Mouse (Mus musculus): ENCODE data around the gene Mrgprd. TPM values are rescaled to one million over a fixed set of nuclear protein-coding genes. Genes with fewer than 3 reads are reported as not detected.

The Mrgprd gene
- total RNA-seq, 2 experiments from 2014 or later = not detected

DNA sequence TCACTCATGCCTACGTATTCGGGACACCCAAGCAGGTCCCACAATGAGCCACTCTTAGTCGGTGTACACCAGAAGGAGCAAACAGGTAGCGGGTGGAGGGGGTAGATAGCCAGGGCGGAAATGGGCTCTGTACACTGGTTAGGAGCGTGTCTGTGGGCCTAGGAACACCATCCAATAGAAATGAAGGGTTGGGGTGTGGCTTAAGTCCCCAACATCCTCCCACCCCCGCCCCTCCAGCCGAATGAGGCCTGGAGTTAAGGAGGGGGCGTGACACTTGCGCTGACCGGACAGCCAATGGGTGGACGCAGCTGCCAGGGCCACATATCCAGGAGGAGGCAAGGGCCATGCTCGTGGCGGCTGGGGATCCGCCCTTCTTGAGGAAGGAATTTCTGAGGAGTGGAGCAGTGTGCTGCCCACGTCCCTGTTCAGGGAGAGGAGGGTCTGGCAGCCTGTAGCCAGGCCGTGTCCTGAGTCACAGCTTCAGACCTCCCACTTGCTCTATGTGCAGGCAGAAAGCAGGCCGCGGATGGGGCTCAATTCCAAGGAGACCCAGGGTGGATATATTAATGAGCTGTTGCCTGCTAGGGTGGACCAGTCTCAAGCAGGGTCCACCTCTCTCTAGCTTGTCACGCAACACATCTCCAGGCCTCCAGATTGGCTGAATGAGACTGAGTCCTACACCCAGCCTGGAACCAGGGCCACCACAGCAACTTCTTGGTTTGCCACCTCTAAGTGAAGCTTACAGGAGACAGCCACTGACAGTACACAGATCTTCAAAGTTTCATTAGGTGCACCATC lies 11.9 kb upstream of the Mrgprd start:
- DNase-seq (ENCODE audit: low spot score) = peak; percentile 66

DNA sequence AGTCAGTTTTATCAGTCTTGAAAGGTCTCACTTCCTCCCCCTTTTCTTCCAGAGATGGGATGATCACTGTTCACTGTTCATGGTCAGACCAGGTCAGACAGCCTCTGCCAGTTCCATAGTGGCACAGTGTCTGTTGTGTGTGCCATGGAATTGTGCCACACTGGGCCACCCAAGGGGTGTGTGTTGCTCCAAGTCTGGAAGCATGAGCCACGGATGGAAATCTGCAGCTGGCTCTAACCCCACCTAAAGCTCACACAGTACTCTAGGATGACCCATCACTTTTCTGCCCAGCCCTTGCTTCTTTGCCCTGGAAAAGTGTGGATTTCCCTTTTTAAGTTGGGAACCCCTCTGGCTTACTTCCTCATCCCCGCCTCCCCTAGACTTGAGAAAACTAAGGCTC lies 10.5 kb upstream of the Mrgprd start:
- no peak for DNase-seq (ENCODE audit: low spot score)

DNA sequence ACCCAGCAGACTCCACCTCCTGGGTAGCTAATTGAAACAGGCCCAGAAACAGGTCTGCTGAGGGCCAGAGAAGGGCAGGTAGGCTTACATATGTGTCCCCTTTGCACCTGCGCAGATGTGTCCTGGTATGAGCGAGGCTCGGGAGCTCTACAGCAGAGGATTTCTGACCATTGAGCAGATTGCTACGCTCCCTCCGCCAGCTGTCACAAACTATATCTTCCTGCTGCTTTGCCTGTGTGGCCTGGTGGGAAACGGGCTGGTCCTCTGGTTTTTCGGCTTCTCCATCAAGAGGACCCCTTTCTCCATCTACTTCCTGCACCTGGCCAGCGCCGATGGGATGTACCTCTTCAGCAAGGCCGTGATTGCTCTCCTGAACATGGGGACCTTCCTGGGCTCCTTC lies 7.0 kb upstream of the Mrgprd start:
- no peak for DNase-seq (ENCODE audit: low spot score)

GRCm38 (mm10) chr7:145308061-145308675 lies 6.5 kb upstream of the Mrgprd start:
- no peak for DNase-seq (ENCODE audit: low spot score)

- no peak for DNase-seq (ENCODE audit: low spot score)
Measured at GRCm38 (mm10) chr7:145308866-145309265, 5.8 kb upstream of the Mrgprd start.

DNA sequence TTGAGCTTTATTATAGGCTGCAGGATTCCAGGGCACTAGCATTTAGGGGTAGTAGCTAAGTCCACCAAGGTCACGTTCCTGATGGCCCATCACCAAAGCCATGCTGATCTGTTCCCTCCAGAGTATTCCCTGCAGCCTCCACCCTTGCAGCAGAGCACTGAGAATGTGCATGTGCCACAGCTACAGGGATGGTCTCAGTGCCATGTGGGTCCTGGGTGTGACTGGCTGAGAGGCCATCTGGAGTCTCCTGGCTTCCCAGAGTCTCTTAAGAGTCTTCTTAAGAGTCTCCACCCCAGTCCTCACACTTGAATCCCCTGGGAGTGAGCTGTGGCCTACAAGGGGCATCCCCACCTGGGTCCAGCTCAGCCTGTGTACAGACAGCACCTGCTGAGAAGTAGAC lies 4.8 kb upstream of the Mrgprd start:
- DNase-seq (ENCODE audit: low spot score) = no peak

- no peak for DNase-seq (ENCODE audit: low spot score)
Measured at GRCm38 (mm10) chr7:145310526-145310925, 4.1 kb upstream of the Mrgprd start.

- DNase-seq (ENCODE audit: low spot score) = no peak
Measured at GRCm38 (mm10) chr7:145312137-145312536, 2.5 kb upstream of the Mrgprd start.

DNA sequence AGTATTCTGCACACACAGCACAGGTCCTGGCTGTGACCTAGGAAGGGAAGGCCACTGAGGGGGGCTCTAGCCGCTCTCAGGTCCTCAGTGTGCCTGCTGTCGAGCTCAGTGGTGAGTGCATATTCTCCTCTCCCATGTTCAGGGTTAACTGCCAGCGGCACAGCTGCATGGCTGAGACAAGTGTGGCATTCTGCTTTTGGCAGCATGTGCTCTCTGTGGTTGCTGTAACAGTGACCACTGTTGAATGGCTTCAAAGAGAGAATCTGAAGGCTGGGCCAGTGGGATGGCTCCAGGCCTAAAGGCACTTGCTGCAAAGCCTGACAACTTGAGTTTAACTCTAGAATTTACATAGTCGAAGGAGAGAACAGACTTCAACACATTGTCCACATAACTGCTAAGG lies 2.9 kb downstream of the Mrgprd start:
- DNase-seq (ENCODE audit: low spot score) = no peak

- no peak for DNase-seq (ENCODE audit: low spot score)
Measured at GRCm38 (mm10) chr7:145319481-145319880, 4.8 kb downstream of the Mrgprd start.

DNA sequence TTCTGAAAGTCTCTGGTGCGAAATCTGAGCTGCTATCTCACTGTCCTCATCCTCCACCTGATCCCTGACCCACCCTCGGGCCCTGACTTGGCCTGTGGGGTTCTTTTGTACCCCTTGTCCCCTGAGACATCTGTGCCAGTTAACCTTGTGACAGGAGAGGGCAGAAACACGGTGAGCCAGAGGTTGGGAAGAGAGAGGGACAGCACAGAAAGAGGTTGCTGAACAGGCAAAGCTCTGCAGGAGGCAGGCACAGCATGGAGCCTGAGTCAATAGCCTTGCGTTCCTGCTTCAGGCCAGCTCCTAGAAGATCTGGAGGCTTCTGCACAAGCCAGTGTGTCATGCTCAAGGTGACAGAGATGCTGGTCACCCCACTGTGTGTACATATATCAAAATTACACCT lies 9.0 kb downstream of the Mrgprd start:
- DNase-seq (ENCODE audit: low spot score) = no peak

DNA sequence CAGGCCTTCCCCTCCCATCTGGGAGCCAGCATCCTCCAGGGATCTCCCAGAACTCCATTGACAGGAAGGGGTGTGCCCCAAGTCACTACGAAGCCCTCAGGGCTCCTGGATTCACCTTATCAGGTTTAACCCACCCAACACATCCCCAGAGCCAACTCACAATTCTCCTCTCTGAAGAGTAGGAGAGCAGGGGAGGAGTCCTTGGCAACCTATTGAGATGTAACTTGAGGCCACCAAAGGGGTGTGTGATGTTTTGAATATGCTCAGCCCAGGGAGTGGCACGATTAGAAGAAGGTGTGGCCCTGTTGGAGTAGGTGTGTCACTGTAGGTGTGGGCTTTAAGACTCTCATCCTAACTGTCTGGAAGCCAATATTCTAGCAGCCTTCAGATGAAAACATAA lies 11.1 kb downstream of the Mrgprd start:
- no peak for DNase-seq (ENCODE audit: low spot score)

DNA sequence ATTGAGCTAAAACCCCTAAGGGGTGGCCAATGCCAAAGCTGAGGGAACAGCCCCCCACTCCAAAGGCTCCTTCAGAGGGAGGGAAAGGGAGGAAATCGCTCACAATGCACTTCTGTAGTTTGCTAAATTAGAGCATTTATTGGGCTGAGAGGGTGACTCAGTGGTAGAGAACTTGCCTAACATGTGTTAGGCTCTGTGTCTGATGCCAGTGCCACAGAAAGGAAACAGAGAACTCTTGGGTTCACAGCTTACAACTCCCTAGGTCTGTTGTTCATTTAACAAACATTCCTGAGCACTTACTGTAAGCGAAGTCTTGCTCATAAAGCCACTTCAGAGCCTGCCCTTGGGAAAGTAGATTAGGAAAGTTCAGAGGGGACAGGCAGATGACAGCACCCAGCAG lies 15.3 kb downstream of the Mrgprd start:
- DNase-seq (ENCODE audit: low spot score) = no peak

DNA sequence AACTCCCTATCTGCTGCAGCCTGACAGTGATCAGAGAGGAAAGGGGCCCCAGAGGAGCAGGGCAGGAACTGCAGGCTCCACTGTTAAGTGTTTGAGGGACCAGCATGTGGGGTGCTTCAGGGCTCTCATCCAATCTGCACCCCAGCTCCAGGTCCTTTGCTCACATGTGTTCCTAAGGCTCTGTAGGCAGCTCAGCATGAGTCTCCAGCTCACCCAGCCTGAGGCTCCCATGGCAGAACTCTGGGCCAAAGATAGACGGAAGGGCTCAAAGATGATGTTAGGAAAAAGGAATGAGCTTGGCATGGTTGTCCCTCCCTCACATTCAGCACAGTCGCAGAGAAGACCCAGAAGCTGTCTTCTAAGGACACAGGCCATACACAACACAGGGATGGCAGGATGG lies 16.0 kb downstream of the Mrgprd start:
- no peak for DNase-seq (ENCODE audit: low spot score)

DNA sequence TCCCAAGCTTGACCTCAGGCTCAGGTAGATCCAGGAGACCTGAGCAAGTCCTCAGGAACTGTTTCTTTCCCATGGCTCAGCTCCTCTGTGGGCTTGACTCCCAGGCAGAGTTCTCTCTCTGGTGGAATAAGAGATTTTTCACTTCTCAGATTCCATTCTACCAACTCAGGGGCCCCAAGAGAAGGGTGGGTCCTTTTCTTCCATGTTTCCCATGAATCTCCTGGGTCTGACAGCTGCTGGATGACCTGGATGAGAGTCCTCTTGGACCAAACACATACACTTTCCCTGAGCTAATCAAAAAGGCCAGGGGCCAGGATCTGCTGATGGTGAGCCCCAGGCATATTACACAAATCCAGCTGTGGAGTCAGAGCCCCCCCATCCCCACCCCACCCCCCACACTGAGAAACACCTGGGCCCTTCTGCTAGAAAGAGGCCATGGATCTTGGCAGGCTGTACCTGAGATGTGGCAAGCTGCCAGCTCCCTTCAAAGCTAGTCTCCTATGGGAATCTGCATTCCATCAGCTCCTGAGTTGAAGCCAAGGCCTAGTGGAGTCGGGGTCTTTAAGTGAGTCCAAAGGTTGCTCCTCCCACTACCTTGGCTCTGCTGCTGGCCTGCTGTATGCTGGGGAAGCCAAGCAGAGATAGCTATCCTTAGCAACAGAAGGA lies 17.9 kb downstream of the Mrgprd start:
- DNase-seq (ENCODE audit: low spot score) = peak; percentile 9

DNA sequence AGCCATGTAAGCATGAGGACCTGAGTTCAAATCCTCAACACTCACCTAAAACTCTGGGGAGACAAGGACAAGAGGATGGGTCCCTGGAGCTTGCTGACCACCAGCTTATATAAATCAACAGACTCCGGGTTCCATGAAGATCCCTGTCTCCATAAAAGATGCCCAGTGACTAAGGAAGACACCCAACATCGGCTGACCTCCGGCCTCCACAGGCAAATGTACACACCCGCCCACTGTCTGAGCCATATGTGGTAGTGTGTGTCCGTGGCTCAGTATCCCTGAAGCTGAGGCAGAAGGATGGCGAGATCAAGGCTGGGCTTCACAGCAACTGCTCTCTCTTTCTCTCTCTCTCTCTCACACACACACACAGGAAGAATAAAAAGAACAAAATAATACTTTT lies 19.3 kb downstream of the Mrgprd start:
- no peak for DNase-seq (ENCODE audit: low spot score)

DNA sequence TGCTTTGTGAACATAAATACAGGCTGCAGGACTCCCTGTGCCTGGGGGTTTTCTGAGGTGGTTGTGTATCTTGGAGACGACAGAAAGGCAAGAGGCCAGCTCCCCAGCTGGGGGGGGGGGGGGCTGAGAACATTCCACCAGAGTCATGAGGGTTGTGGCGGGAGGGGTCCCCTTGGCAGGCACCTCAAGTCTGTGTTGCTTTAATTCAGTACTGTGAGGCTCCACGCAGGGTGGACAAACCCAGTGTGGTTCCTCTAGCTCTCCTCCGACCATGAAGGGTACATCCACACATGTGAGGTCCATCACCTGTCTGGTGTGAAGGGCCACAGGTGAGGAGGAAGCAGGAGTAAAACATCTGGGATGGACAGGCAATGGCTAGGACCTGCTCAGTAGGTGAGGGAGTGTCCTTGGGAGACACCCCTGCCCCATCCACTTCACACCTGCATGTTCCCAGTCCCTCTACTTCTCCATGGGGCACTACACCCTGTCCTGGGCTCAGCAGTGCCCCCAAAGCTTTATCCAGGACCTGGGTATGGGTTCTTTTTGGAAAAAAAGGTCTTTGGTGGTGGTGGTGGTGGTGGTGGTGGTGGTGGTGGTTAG lies 19.9 kb downstream of the Mrgprd start:
- no peak for DNase-seq (ENCODE audit: low spot score)

DNA sequence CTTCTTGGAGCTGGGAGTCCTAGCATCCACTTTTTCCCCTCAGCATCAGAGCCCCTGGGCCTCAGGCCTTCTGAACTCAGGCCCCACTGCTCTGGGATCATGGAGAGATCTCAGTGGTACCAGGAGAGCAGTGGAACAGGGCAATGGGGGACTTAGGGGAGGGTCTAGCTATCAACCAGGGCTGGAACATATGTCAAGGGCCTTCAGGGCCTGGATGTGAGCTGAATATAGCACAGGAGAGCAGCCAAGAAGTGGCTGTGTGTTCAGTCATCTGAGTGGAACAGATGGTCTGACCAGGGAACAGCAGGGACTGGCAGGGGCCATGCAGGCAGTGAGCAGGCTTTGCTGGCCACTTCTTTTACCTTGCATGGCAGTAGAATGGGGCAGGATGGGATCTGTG lies 20.6 kb downstream of the Mrgprd start:
- no peak for DNase-seq (ENCODE audit: low spot score)

DNA sequence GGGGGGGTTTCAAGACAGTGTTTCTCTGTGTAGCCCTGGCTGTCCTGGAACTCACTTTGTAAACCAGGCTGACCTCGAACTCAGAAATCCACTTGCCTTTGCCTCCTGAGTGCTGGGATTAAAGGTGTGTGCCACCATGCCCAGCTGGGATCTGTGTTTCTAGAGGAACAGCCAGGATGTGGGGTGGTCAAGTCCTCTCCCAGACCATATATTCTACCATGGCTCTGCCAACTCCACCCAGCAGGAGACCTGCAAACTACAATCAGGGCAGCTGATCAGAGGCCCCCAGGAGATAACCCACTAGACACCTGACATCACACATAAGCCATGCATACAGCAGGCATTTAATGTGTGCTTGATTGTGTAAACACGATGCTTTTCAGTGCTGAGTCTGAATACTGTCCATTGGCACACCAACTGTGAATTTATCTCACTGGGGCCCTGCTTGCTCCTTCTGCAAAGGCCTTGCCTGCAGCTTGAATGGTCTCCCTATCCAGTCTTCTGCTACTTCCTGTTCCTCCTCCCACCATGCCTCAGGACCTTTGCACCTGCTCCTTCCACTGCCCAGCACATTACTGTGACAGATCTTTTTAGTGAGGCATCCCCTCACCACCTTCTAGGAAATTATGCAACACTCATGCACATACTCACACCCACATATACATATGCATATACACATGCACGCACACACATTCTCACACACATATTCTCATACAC lies 21.1 kb downstream of the Mrgprd start:
- no peak for DNase-seq (ENCODE audit: low spot score)

DNA sequence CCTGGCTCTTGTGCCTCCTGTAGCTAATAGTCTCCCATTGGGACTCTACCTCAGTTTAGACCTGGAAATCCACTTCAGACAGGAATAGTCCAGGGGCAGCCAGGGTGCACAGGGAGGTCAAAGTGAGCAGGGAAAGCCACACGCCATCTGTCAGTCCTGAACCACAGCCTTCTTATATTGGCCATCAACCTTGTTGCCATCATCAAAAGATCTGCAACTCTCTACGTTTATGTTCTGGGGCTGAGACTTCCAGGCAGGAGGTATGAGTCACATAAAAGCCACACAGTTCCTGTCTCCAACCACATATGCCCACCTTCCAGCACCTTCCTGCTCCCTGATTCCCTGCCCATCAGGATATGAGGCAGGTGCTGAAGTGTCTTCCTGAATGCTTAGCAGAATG lies 23.3 kb downstream of the Mrgprd start:
- no peak for DNase-seq (ENCODE audit: low spot score)

- DNase-seq (ENCODE audit: low spot score) = no peak
Measured at GRCm38 (mm10) chr7:145340248-145340904, 25.7 kb downstream of the Mrgprd start.
